Mouse (Mus musculus) T-cell, adult 2 months (primary cell): ENCODE data around the gene C4b.
A peak's percentile ranks its signal among the peaks of the same experiment; 100 is the strongest.

ENCODE experiments used
- DNase-seq: peaks from one replicate; pipeline ENCODE4 v3.0.0; 2022; ENCODE audit warnings: low spot score

The C4b gene

DNA sequence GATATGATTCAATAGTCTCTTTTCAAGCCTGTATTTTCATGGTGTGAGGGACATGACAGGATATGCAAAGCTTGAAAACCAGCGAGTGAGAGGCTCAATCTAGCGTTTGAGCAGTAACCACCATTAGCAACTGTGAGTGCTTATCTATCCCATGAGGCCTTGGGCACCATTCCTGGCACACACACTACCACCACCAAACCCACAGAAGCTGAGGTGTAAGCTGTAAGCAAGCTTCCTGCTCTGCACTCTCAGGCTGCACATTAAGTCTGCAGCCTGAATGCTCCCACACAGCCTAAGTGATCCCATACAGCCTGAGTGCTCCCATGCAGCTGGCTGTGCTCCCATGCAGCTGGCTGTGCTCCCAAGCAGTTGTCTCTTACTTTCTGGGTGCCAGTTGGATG is 43.0 kb downstream of the C4b start:
- DNase-seq = no peak

DNA sequence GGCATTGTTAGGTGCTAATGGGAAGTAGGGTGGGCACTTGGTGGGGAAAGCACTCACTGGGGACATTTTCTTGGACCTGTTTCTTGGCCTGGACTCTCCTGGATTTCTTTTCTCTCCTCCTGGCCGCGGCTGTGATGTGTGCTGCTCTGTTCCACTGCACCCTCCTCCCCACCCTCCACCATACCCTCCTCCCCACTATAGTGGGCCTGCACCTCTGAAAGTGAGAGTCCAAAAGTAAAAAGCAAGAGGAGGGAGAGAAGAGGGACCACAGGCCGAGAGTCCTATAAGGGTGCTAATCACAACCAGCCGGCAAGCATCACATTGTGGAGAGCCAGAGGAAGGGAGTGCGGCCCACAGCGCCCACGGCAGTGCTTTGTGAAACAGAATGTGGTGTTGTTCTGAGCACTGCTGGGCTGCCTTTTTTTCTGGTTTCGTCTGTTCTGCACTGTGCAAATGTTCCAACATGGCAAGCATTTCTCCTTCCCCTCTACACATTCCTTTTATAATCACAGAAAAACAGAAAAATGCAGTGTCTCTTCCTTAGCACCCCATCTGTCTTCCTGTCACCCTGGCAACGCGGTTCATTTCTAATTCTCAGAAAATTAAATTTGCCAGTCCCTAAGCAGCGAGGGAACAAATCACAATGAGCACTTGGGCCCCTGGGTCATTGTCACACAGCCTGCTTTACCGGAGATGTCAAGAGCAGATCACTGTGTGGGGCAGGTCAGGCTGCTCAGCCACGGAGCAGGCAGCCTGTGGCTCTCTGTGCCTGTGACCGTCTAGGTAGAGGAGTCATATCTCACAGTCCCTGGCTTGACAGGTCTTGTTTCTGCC is 43.9 kb downstream of the C4b start:
- DNase-seq = no peak

DNA sequence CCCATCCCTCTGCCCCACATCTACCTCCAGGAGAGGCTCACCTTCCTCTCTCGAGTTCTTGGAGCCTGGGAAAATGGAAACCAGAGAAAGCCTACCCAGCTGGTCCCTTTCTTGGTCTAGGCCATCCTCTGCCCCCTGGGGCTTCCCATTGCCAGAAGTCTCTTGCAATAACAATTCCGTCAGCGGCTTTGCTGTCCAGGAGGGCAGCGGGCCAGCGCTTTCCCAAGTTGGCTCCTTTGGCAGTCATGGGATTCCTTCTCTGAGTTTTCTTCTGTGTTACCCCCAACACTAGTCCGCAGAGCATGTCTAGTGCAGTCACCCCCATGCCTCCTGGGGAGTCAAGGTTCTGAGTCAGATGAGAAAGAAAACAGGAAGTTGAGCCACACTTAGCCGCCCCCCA is 50.8 kb downstream of the C4b start:
- DNase-seq = no peak

DNA sequence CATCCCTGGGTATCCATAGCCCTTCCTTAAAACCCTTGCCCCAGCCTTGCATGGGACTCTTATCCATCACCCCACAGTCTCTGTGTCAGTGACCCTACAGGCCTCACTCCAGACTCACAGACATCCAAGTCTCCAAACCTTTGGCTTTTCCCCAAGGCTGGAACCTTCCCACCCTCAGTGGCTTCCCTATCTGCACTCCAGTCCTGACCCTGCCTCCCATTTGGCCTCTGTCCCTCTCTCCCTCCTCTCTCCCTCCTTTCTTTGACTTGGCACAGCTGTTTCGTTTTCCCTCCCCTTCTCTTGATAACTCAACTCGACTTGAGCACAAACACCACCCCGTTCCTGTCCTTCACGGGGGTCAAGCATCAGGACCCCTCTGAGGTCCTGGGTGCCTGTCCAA is 53.2 kb downstream of the C4b start:
- DNase-seq = no peak

DNA sequence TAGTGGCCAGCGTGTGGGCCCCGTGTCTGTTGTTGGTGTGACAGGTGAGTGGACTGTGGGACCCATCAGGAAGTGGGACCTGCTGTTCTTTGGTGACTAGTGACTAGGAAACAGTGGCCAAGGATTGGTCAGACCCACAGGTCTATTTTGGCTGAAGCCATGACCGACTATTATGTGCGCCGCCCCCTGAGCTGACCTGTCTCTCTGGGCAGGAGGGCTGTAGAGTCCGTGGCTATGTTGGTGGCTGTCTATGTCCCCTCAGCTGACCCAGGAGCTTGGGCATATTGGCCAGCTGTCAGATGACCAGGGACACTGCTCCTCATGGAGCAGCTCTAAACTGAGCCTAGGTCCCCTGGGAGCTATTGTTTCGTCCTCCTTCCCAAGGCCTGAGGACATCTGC is 54.8 kb downstream of the C4b start:
- DNase-seq = no peak

DNA sequence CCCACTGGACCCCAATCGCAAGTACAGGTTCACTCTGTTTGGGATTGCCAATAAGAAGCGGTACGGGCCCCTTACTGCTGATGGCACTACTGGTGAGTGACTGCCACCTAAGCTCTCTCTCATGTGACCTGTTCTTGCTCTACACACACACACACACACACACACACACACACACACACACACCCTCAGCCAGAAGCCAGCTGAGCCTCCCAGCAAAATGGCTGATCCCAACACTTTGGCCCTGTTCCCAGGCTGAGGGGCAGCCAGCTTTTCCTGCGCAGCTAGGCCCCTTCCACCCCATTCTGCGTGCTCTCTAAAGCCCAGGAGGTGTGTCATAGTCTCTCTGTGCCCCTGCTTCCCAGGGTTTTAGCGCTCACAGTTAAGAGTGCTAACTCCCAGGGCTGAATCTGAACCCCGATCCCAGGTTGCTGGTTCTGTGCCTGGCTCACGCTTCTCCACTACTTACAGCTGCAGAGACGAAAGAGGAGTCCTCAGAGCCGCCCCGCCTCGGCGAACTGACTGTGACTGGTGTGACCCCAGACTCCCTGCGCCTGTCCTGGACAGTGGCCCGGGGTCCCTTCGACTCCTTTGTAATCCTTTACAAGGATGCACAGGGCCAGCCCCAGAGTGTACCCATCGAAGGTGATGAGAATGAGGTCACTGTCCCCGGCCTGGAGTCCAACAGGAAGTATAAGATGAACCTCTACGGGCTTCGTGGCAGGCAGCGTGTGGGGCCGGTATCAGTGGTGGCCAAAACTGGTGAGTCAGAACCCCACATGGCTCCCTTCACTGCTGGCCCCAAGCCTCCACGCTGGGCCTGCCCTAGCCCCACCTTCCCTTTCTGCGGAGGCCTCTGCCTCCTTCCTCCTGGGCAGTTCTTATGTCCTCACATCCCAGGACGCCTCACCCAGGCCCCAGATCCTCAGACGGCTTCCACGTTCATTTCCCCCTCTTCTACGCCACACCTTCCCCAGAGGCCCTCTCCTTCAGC is 58.3 kb downstream of the C4b start:
- DNase-seq = no peak

DNA sequence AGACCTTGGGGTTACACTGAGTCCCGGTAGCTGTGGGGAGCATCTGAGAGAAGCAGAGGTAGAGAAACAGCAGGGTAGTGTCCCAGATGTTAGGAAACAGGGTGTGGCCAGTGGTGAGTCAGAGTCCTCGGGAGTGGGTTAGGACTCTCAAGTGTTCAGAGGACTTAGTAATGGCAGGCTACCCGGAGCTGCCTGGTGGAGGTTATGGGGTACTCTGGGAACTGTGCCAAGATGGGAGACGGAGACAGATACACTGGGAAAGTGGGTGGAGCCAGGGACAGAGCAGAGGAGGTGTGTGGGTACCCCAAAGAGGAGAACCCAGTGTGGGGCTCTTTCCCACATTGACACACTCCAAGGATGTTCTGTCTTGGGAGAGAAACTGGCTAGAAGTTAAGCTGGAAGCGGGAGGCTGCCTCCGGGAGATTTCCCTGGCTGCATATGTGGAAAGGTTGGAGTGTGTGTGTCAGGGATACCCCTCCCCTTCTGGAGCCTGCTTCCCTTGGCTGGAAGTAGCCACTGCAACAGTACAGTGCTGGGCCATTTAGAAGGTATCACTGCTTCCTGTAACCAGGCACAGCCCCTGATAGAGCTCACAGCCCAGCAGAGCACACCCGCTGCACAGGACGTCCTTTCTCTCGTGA is 59.3 kb downstream of the C4b start:
- no peak for DNase-seq

DNA sequence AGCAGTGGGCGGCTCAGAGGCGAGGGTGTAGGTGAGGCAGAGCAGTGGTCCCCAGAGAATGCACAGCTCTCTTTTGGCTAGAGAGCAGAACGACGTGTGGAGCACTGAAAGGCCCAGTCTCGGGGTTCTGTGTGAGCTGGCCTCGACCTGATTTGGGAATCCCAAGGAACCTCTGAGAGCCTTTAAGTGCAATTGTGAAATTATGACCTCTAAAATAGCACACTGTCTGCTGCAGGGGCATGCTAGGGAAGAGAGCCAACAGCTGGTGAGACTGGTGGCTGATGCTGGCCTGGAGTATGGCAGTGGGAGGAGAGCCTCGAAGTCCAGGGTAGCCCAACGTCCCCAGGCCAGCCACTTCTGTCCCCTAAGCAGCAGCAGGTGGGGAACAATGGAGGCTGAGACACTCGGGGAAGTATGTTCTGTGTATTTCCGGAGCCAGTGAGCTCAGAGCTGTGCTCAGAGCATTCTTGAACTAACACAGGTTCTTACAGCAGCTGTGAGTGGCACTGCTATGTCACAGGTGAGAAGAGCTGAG is 59.9 kb downstream of the C4b start:
- no peak for DNase-seq

DNA sequence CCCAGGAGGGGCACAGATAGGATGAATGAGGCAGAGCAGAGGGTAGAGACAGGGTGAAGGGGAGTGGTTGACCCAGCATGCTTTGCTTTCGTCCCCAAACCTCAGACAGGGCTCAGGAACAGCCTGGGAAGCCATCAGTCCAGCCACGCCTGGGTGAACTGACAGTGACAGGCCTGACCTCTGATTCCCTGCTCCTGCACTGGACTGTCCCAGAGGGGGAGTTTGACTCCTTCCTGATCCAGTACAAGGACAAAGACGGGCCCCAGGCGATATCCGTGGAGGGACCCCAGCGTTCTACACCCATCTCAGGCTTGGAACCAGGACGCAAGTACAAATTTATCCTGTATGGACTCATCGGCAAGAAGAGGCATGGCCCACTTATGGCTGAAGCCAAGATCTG is 60.5 kb downstream of the C4b start:
- DNase-seq = no peak

DNA sequence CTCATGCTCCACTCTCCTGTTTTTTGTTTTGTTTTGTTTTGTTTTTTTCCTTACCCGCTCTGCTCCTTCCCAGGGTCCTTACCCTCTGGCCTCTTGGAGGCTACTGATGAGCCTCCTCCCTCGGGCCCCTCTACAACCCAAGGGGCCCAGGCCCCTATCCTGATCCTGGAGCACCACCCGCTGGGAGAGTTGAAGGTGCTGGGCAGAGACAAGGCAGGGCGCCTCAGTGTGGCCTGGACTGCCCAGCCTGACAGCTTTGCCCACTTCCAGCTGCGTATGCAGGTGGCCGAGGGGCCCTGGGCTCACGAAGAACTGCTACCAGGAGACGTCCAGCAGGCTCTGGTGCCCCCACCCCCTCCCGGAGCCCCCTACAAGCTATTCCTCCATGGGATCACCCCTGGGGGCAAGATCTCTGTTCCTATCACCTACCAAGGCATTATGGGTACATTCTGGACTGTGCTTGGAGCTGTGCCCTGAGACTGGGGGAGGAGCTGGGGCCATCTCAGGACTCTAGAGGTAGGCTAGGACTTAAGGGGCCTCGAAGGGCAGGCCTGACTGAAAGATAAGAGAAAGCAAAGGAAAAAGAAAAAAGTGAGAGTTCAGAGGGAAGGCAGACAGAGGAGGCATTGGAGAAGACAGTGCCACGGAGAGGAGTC is 61.7 kb downstream of the C4b start:
- DNase-seq = no peak

DNA sequence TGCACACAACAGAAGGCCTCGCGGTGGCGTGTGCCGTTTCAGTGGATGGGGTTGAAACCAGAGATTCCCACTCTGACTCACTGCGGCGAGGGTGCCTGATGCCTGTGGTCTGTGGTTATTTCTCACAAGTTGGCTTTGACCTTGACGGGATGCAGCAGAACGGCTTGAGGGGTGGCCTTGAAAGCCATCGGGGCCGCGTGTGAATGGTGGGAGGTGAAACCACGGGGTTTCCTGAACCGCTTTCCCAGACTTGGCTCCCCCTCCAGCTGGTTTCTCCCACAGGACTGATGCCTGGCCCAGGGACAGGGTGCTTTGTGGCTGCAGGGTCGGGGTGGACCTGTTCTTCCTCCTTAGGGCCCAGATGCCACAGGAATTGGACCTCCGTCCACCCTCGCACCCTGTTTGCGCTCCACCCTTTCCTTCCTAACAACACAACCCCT is 62.5 kb downstream of the C4b start:
- DNase-seq = peak; percentile 8

DNA sequence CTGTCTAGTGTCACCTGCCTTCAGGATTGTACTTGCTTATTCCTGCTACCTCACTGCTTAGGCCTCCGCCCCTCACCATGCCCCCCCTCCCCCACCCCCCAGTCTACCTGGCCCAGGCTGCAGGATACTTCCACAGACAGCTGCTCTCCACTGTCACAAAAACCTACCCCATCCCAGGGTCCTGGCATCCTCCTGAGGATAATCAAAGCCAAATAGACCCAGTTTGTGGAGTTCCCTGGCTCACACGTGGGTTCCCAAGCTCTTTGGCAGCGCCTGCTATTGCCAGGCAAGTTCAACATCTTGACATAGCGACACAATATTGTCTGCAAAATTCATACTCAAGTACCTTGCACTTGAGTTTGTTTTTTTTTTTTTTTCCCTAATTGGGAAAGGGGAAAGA is 63.1 kb downstream of the C4b start:
- no peak for DNase-seq

DNA sequence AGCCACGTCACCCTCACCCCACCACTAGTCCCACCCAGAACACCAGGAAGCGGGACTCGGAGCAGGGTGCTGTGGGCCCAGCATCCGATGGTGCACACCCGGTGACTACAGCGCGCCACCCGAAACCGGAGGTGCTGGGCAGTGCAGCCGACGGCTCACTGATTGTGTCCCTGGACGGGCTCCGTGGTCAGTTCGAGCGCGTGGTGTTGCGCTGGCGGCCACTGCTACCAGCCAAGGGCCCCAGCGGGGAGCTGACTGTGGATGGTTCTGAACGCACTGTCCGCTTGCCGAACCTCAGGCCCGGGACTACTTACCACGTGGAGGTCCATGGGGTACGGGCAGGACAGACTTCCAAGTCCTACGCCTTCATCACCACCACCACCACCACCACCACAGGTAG is 63.5 kb downstream of the C4b start:
- no peak for DNase-seq
